Mouse (Mus musculus) stomach, postnatal 0 days (tissue): Measurements from ENCODE around the gene Sult5a1.
A peak's percentile ranks its signal among the peaks of the same experiment; 100 is the strongest.

Experiments used
- CTCF ChIP-seq: IDR thresholded peaks from 2 replicates; pipeline ENCODE4 v1.5.1; 2016; ENCODE audit warnings: antibody characterized with exemption, low read depth, mild to moderate bottlenecking, moderate library complexity
- EP300 ChIP-seq: optimal IDR thresholded peaks from 2 replicates; pipeline ENCODE3; 2016; ENCODE audit warnings: antibody characterized with exemption

GRCm38 (mm10) chr8:123110649-123111048, 47.5 kb downstream of the Sult5a1 start:
- TF ChIP-seq CTCF (peak; percentile 85), EP300 (no peak)
